Mouse (Mus musculus): ENCODE results near the gene Fam50a.
"Not testable (repeated sequence)": the region's sequence is repeated elsewhere in the genome, so short reads cannot be mapped to it uniquely, and the experiment has no call there.

Fam50a gene

DNA sequence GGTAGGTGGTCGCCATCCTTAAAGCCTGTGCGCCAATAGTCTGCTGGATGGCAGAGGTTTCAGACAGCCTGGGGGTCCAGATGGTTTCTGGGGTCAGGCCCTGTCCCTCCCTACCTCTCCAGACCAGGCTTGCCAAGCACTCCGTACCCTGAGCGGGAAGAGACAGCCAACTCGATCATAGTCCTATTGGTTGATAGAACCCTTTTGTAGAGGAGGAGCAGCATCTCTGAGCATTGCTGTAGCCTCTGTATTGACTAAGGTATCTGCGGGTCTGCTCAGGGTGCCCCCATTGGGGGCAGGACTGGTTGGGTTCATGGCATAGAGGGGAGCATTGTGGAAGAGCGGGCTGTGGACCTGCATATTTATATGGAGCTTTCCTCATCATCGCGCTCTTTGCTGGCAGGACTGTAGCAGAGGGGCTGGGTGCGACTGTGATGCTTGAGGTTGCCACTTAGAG, 16.4 kb downstream of the Fam50a start:
- no peak for ATAC-seq (ENCODE audit: insufficient number of reproducible peaks, low FRiP score, low TSS enrichment)

GRCm38 (mm10) chrX:74330166-74330930, 17.5 kb downstream of the Fam50a start:
- 0 out of 2 replicates have a peak, but pooled peaks have one; percentile 31 for ATAC-seq (ENCODE audit: insufficient number of reproducible peaks, low FRiP score, low TSS enrichment)

DNA sequence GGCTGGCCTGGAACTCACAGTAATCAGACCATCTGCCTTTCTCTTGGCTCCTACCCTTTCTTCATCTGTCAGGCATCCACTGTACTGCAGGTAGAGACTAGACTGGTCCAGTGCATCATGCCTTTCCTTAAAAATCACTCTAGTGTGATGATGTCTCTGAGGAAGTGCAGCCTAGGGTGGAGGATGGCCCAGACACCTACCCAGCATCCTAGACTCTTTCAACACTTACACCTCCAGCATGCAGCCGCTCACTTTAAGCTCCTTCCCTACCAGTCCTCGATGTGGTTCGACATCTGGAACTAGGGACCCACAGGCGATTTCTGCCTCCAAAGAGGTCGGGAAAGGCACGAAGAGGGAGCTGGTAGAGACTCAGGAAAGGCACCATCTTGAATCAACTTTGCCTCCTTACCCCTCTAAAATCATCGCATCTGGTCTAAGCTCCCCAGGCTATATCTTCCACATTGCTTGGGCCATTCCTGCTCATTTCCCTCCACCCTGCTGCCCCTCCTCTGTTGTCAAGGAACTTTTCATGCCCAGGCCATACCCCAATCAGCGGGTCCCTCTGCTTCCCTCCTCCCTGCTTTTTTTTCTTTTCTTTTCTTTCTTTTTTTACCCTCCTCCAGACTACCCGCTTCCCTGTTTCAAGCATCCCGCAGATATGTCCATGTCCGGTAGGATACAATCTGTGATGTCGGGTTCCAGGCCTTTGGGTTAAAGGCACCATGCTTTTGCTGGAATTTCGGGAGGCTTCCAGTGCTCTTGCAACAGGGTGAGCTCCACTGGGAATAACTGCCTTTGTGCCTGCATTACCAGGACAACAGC, 40.0 kb downstream of the Fam50a start:
- ATAC-seq (ENCODE audit: insufficient number of reproducible peaks, low FRiP score, low TSS enrichment): no peak

DNA sequence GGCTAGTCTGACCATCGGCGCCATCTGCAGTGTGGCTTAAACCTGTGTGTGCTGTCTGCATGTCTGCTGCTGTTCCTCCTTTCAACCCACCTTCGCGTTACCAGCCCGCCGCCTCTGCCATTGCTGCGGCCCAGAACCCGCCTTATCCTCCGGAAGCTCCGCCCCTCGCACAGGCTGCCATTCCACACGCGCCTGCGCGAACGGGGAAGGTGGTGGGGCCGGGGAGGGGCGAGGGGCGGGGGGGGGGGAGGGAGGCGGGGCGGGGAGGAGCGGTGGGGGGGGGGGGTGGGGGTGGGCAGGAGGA, 40.6 kb downstream of the Fam50a start, which contains the start of gene Lage3:
TSS of gene Lage3 (minus strand) at position 152 of the 304 bp plus-strand sequence.
- ATAC-seq (ENCODE audit: insufficient number of reproducible peaks, low FRiP score, low TSS enrichment): peak; percentile 83; the same call in 1 of the 2 replicates

DNA sequence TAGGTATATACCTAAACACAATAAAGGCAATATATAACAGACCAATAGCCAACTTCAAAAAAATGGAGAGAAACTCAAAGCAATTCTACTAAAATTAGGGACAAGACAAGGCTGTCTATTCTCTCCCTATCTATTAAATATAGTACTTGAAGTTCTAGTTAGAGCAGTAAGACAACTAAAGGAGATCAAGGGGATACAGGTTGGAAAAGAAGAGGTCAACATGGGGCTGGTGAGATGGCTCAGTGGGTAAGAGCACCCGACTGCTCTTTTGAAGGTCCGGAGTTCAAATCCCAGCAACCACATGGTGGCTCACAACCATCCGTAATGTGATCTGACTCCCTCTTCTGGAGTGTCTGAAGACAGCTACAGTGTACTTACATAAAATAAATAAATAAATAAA, 44.2 kb downstream of the Fam50a start:
- not testable (repeated sequence) for ATAC-seq (ENCODE audit: insufficient number of reproducible peaks, low FRiP score, low TSS enrichment)

DNA sequence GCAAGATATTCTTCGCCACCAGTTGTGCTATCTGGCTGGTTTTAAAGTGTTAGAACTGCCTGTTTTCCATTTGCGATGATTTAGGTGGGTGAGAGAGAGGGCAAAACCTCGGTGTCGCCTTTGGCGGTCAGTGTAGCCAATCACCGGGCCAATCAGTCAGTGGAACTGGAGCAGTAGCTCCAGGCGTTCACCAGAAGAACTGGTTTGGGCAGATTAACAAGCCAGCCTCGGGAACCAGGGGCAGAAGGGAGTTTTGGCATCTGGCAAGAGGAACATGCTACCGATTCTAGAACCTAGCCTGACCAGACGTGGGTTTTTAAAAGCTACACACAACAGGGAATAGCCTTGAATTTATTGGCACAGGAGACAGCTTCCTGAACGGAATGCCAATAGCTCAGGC, 46.3 kb downstream of the Fam50a start:
- no peak for ATAC-seq (ENCODE audit: insufficient number of reproducible peaks, low FRiP score, low TSS enrichment)

DNA sequence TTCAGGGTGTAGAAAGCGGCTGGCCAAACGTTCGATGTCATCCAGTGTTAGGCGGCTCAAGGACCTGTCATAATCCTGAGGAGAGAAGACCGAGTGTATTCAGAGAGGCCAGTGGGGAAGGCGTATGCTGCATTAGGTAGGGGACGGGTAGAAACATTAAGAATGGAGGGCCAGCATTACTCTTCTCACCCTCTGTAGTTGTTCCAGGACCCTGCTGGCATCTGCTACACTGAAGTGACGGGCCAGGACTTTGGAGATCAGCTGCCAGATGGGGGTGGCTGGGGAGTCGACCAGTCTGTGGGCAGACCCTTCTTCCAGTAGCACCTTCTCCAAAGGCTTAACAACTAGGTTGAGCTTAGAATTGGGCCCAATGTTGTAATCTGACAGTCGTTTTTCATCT, 54.7 kb downstream of the Fam50a start:
- ATAC-seq (ENCODE audit: insufficient number of reproducible peaks, low FRiP score, low TSS enrichment): no peak

GRCm38 (mm10) chrX:74368209-74368909, 55.5 kb downstream of the Fam50a start:
- peak; percentile 59 for ATAC-seq (ENCODE audit: insufficient number of reproducible peaks, low FRiP score, low TSS enrichment)

All from cerebellum, adult (tissue).